24 mouse cellular contexts compared by ENCODE assay signal in the genomic region with DNA sequence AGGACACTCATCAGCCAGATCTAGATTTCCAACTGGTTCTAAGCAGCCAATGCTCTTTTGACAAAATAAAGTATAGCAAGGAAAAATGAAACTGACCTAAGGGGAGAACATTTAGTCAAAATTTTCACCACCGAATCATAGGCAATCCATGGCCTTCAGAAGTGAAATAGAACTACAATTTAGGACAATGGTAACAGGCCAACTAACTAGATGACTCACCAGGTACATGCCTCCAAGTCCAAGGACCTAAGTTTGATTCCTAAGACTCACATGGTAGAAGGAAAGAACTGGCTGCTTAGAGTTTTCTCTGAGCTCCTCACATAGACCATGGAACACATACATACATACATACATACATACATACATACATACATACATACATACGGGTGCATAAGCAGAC. TPM values are rescaled to one million over a fixed set of nuclear protein-coding genes. Genes with fewer than 3 reads are reported as not detected.
DNase-seq lines count a peak whose midpoint lies in the region; ATAC-seq lines count a peak whose summit lies in the region.
"Had no signal": no experiment of that assay in that cellular context is flagged by ENCODE, and none has a peak within 500 bp of the region (broad histone marks: within the 10 kb centered on the region; RNA-seq: fewer than 3 reads in every experiment).

No protein-coding gene starts in this region.

- no peaks in the 10 kb centered on the region for H3K36me3 ChIP-seq in liver, embryonic 12.5 days
- H3K36me3 ChIP-seq: G1E had no signal

- no peak overlapping the region for H3K4me3 ChIP-seq in liver, embryonic 12.5 days

- H3K27ac ChIP-seq in liver, embryonic 12.5 days: no peak overlapping the region

- no peak for ATAC-seq in liver, embryonic 12.5 days
- ATAC-seq: activated CD4-positive, CD25-positive, alpha-beta regulatory T cell, adult 4 months; CD4-positive, CD25-positive, alpha-beta regulatory T cell, adult 4 months; Patski had no signal

- H3K27me3 ChIP-seq in liver, embryonic 12.5 days (replicated peaks): no peaks in the 10 kb centered on the region
- H3K27me3 ChIP-seq: CH12.LX, Patski had no signal

- H3K4me2 ChIP-seq in liver, embryonic 12.5 days: no peak overlapping the region

- no peaks in the 10 kb centered on the region for H3K4me1 ChIP-seq in liver, embryonic 12.5 days

- H3K9me3 ChIP-seq in liver, embryonic 12.5 days (replicated peaks): no peaks in the 10 kb centered on the region
- H3K9me3 ChIP-seq: G1E had no signal

- no peak overlapping the region for H3K9ac ChIP-seq in liver, embryonic 12.5 days

- peak; percentile 7 for DNase-seq in adrenal gland, adult 2 months
- no peak for DNase-seq in adrenal gland, adult 18-20 months (ENCODE audit: low spot score in 2 of 2)
- peak; percentile 62 for DNase-seq in 3T3-L1 (ENCODE audit: low read depth, low spot score)
- DNase-seq in NIH3T3 (ENCODE audit: low read depth): peak; percentile 57
- no peak for DNase-seq in gastrocnemius, adult 8-10 months (ENCODE audit: low spot score in 2 of 2)
- DNase-seq: adrenal gland, adult 8-10 months; adrenal gland, postnatal 10 days; adrenal gland, postnatal 14 days; adrenal gland, postnatal 25 days; adrenal gland, postnatal 36 days; B cell, adult 2 months; cerebellum, adult 11 months; cerebellum, adult 11-12 months; cerebellum, adult 18-20 months; cerebellum, adult 2 months; cerebellum, adult 8-10 months; cerebellum, adult 9-10 months; cerebellum, adult 9-11 months had no signal

- 62% methylated on average over 2 of the region's 2 CpGs for WGBS in liver, embryonic 12.5 days (ENCODE audit: insufficient replicate concordance)

RNA-seq across cellular contexts. Expression of a gene that starts 44.3 kb away (rescaled TPM):
- 10 to 100 TPM in 1 of 2 experiments, 1 to 10 TPM in 1; 8.9 to 11.4 TPM for total RNA-seq in adrenal gland, adult 2 months (2021)
- polyA plus RNA-seq in adrenal gland, adult 2 months (2012; rRNA removed): 1.1 and 1.3 TPM in 2 replicates
- 1 to 10 TPM; 8.0 to 9.0 TPM for total RNA-seq in adrenal gland, adult 18-20 months (2021)
- 1 to 10 TPM; 1.8 to 4.5 (median 3.1) TPM for total RNA-seq in gastrocnemius, adult 8-10 months (2022)
- polyA plus RNA-seq in liver, embryonic 12.5 days (2016; fragmentation: Nextera tagmentation; extraction: Ambion mirVana): 1.8 and 2.4 TPM in 2 replicates

Comparison
In these comparisons a context has a peak if more than half of its experiments do, and no peak if none do; other contexts are left out.
1. DNase-seq: peak in adrenal gland, adult 2 months (single experiment), 3T3-L1 (single experiment) and NIH3T3 (single experiment); none in adrenal gland, adult 18-20 months (0 of 2) and gastrocnemius, adult 8-10 months (0 of 2).